In genomic region chr5:134688086-134688717, GRCm38 (mm10) we compare ENCODE assay signal across 8 mouse cellular contexts. TPM values are rescaled to one million over a fixed set of nuclear protein-coding genes. Genes with fewer than 3 reads are reported as not detected.
DNase-seq lines count a peak whose midpoint lies in the region; ATAC-seq lines count a peak whose summit lies in the region.

Limk1 (minus strand) TSS chr5:134688598.

- peak within 1 kb of the TSS; percentile 89 for H3K4me2 ChIP-seq in forebrain, embryonic 16.5 days (ENCODE audit: low read length)
- H3K4me2 ChIP-seq in neural tube, embryonic 14.5 days (ENCODE audit: low read depth, low read length) = peak within 1 kb of the TSS; percentile 68

- peaks cover 15% of the 10 kb centered on the region for H3K36me3 ChIP-seq in forebrain, embryonic 16.5 days (ENCODE audit: control insufficient read depth, insufficient read depth)
- peaks cover 12% of the 10 kb centered on the region; the same call in 1 of the 2 replicates for H3K36me3 ChIP-seq in neural tube, embryonic 14.5 days (ENCODE audit: control insufficient read depth, insufficient read depth, low read length)

- intact Hi-C loops in left cerebral cortex, postnatal 14 days (cut with DNase I) = no loop called here

- H3K4me3 ChIP-seq in forebrain, embryonic 16.5 days (replicated peaks; ENCODE audit: low read length) = peak within 1 kb of the TSS; percentile 94
- H3K4me3 ChIP-seq in neural tube, embryonic 14.5 days (ENCODE audit: low read depth, low read length) = peak within 1 kb of the TSS; percentile 88

- ATAC-seq in forebrain, embryonic 16.5 days = peak; percentile 6
- peak; percentile 28 for ATAC-seq in neural tube, embryonic 14.5 days (ENCODE audit: low read depth)

- H3K27ac ChIP-seq in forebrain, embryonic 16.5 days (ENCODE audit: low read length) = peak within 1 kb of the TSS; percentile 94
- peak within 1 kb of the TSS; percentile 90 for H3K27ac ChIP-seq in neural tube, embryonic 14.5 days (ENCODE audit: low read depth, low read length)

- no peaks in the 10 kb centered on the region for H3K9me3 ChIP-seq in forebrain, embryonic 16.5 days (ENCODE audit: control insufficient read depth, low read length)
- no peaks in the 10 kb centered on the region for H3K9me3 ChIP-seq in neural tube, embryonic 14.5 days (ENCODE audit: control insufficient read depth, low read length)

- peak within 1 kb of the TSS; percentile 92 for H3K9ac ChIP-seq in forebrain, embryonic 16.5 days (replicated peaks; ENCODE audit: low read depth, low read length)
- peak within 1 kb of the TSS; percentile 91 for H3K9ac ChIP-seq in neural tube, embryonic 14.5 days (replicated peaks; ENCODE audit: low read depth, low read length)

- no peaks in the 10 kb centered on the region for H3K27me3 ChIP-seq in forebrain, embryonic 16.5 days (replicated peaks; ENCODE audit: control insufficient read depth, insufficient read depth, low read length)
- no peaks in the 10 kb centered on the region for H3K27me3 ChIP-seq in neural tube, embryonic 14.5 days (ENCODE audit: control insufficient read depth, insufficient read depth, low read length)

- peaks cover 14% of the 10 kb centered on the region for H3K4me1 ChIP-seq in forebrain, embryonic 16.5 days (replicated peaks; ENCODE audit: control insufficient read depth, insufficient read depth, low read length)
- H3K4me1 ChIP-seq in neural tube, embryonic 14.5 days (ENCODE audit: control insufficient read depth, insufficient read depth, low read length) = peaks cover 10% of the 10 kb centered on the region

- 0% methylated on average over 55 of the region's 69 CpGs for WGBS in forebrain, embryonic 16.5 days
- WGBS in neural tube, embryonic 14.5 days = under 1% methylated on average over 56 of the region's 69 CpGs

- peak in 1 of 2 experiments; percentile 6 for DNase-seq in layer of hippocampus, adult 18-20 months (ENCODE audit: low spot score in 2 of 2)
- no peak for DNase-seq in layer of hippocampus, adult 9-11 months
- no peak for DNase-seq in adrenal gland, postnatal 14 days
- no peak for DNase-seq in left cerebral cortex, postnatal 14 days (ENCODE audit: low spot score in 2 of 2)
- no peak for DNase-seq in right cerebral cortex, adult 18-20 months
- no peak for DNase-seq in cerebellum, adult 8-10 months

RNA-seq across cellular contexts. Expression of gene Limk1, which starts in this region (rescaled TPM):
- total RNA-seq in layer of hippocampus, adult 18-20 months (2021) = 10 to 100 TPM; 39.9 to 44.8 TPM
- total RNA-seq in adrenal gland, postnatal 14 days (2021) = 17.9 and 23.7 TPM in 2 replicates
- polyA plus RNA-seq in forebrain, embryonic 16.5 days (2015; fragmentation: Nextera tagmentation; extraction: Ambion mirVana) = 15.2 and 19.0 TPM in 2 replicates
- total RNA-seq in left cerebral cortex, postnatal 14 days (2021) = 10 to 100 TPM; 58.2 to 64.4 TPM
- polyA plus RNA-seq in neural tube, embryonic 14.5 days (2014; fragmentation: Nextera tagmentation; extraction: Ambion mirVana) = 23.2 and 28.0 TPM in 2 replicates
